Mouse (Mus musculus) cortical plate, adult 2 months (tissue): Measurements from ENCODE around the gene Slc6a16.

Experiments used
- CTCF ChIP-seq: fragments of 200-500 bp; IDR thresholded peaks from 2 replicates; pipeline ENCODE4 v1.5.1; 2011; ENCODE audit warnings: mild to moderate bottlenecking, control low read depth, low read length; ENCODE audit not compliant: insufficient read depth; ENCODE audit errors: extremely low read depth
- POLR2A ChIP-seq: fragments of 200-500 bp; IDR thresholded peaks from 2 replicates; pipeline ENCODE4 v1.6.1; 2011; ENCODE audit warnings: mild to moderate bottlenecking, low read length, control low read depth; ENCODE audit not compliant: insufficient read depth; ENCODE audit errors: extremely low read depth

DNA sequence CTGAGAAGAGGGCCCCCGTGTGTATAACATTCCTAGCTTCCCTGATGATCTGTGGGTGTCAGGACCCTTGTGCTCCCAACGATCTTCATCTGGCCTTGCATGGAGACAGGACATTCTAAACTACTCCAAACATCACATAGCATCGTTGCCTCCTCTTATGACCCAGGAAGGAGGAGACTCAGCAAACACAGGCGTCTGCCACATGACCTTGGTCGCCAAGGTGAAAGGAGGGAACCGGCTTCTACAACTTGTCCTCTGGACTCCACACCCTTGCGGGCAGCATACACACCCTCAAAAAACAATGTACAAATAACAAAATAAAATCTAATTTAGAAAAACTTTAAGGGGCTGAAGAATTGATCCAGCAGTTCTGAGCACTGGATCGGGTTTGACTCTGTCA lies 71.1 kb downstream of the Slc6a16 start:
- TF ChIP-seq POLR2A (no peak), CTCF (no peak)
